Mouse (Mus musculus) ES-Bruce4 (cell line): ENCODE data around the gene Med16. TPM values are rescaled to one million over a fixed set of nuclear protein-coding genes. Genes with fewer than 3 reads are reported as not detected.
A peak's percentile ranks its signal among the peaks of the same experiment; 100 is the strongest.

Source experiments
- H3K27ac ChIP-seq: 2 replicates; pipeline ENCODE4 v1.5.1; 2012; ENCODE audit warnings: low read length, inconsistent platforms; ENCODE audit not compliant: insufficient read depth
- H3K27me3 ChIP-seq: 2 replicates; pipeline ENCODE4 v1.6.1; 2012; ENCODE audit warnings: mild to moderate bottlenecking, low read length, inconsistent platforms; ENCODE audit not compliant: control insufficient read depth, poor library complexity, insufficient read depth, severe bottlenecking
- H3K36me3 ChIP-seq: 2 replicates; pipeline ENCODE4 v1.6.1; 2012; ENCODE audit warnings: inconsistent platforms, mild to moderate bottlenecking, low read length, moderate library complexity; ENCODE audit not compliant: control insufficient read depth, poor library complexity, insufficient read depth, severe bottlenecking
- H3K4me1 ChIP-seq: one replicate; pipeline ENCODE4 v1.8.1; 2011; ENCODE audit warnings: low read length; ENCODE audit not compliant: control insufficient read depth, insufficient read depth
- H3K4me3 ChIP-seq: 2 replicates; pipeline ENCODE4 v1.5.1; 2011; ENCODE audit warnings: low read depth, mild to moderate bottlenecking, low read length
- H3K9ac ChIP-seq: 2 replicates; pipeline ENCODE4 v1.6.1; 2012; ENCODE audit warnings: low read depth, mild to moderate bottlenecking, inconsistent platforms; ENCODE audit not compliant: poor library complexity, severe bottlenecking
- H3K9me3 ChIP-seq: replicated peaks from 2 replicates; pipeline ENCODE4 v1.6.1; 2012; ENCODE audit warnings: mild to moderate bottlenecking, low read length, inconsistent platforms; ENCODE audit not compliant: control insufficient read depth, poor library complexity, insufficient read depth, severe bottlenecking
- CTCF ChIP-seq: IDR thresholded peaks from one replicate; pipeline ENCODE4 v1.8.1; 2011; ENCODE audit warnings: low read depth, low read length
- EP300 ChIP-seq: IDR thresholded peaks from 2 replicates; pipeline ENCODE4 v1.6.1; 2011; ENCODE audit warnings: low read depth, low read length; ENCODE audit not compliant: insufficient read depth
- POLR2A ChIP-seq: IDR thresholded peaks from one replicate; pipeline ENCODE4 v1.8.1; 2011; ENCODE audit warnings: low read length; ENCODE audit not compliant: insufficient read depth
- polyA plus RNA-seq: library from polyadenylated mRNA; stranded (reverse); fragments of >200 nt; gene quantifications from 2 replicates; pipeline ENCODE4 v1.2.4, GENCODE M21; 2011; ENCODE audit warnings: low read depth; ENCODE audit not compliant: missing spikeins, insufficient read depth, insufficient read length

Gene Med16
- polyA plus RNA-seq, 1 experiment = 17.5 TPM

DNA sequence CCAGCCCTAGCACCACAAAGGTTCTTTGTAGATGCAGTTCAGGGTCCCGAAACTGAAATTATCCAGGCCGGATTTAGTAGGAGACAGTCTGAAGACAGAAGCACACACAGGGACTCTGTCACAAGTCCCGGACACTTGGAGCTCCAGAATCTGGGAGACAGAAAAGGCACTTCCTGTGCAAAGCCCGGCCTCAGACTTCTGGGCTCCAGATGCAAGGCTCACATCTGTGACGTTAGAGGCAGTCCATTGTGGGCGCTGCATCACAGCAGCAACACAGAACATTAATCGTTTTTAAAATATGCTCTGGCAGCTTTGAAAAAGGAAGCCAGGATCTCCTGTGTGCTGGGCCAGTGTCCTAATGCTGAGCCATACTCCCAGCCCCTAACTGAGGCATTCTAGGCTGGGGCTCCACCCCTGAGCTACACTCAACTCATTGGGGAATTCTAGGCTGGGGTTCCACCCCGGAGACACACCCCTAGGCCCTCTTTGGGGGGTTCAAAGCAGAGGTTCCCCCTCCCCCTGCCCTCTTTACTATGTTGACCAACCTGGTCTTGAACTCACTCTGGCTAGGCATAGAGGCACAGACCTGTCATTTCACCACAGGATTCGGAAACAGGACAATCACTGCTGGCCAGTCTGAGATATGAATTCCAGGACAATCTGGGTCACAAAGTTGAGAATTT is 56.5 kb downstream of the Med16 start:
- TF ChIP-seq POLR2A (no peak), EP300 (no peak), CTCF (no peak)
- peak overlapping the region; percentile 70 for H3K9ac ChIP-seq
- H3K27ac ChIP-seq = peak overlapping the region; percentile 90
- H3K27me3 ChIP-seq = no peaks in the 10 kb centered on the region
- H3K4me1 ChIP-seq = peaks cover 9% of the 10 kb centered on the region
- H3K4me3 ChIP-seq = peak overlapping the region; percentile 76
- peaks cover 10% of the 10 kb centered on the region for H3K36me3 ChIP-seq
- H3K9me3 ChIP-seq = no peaks in the 10 kb centered on the region

- peak overlapping the region; percentile 70 for H3K9ac ChIP-seq
- H3K36me3 ChIP-seq = peaks cover 4% of the 10 kb centered on the region
- no peaks in the 10 kb centered on the region for H3K9me3 ChIP-seq
- TF ChIP-seq EP300 = no peak
- TF ChIP-seq POLR2A = no peak
- TF ChIP-seq CTCF = no peak
- H3K4me1 ChIP-seq = peaks cover 7% of the 10 kb centered on the region
- peak overlapping the region; percentile 90 for H3K27ac ChIP-seq
- peak overlapping the region; percentile 76 for H3K4me3 ChIP-seq
- no peaks in the 10 kb centered on the region for H3K27me3 ChIP-seq
These were observed 57.1 kb downstream of the Med16 start for GRCm38 (mm10) chr10:79851653-79852052.

GRCm38 (mm10) chr10:79849941-79850628 is 58.6 kb downstream of the Med16 start:
- Histone ChIP-seq H3K9ac (no peak overlapping the region), H3K9me3 (no peaks in the 10 kb centered on the region), H3K27me3 (no peaks in the 10 kb centered on the region), H3K36me3 (no peaks in the 10 kb centered on the region), H3K4me3 (no peak overlapping the region), H3K4me1 (peaks cover 7% of the 10 kb centered on the region), H3K27ac (no peak overlapping the region)
- TF ChIP-seq EP300 (no peak), POLR2A (no peak), CTCF (no peak)

- no peak overlapping the region for H3K27ac ChIP-seq
- no peaks in the 10 kb centered on the region for H3K9me3 ChIP-seq
- no peaks in the 10 kb centered on the region for H3K36me3 ChIP-seq
- H3K9ac ChIP-seq = no peak overlapping the region
- H3K4me1 ChIP-seq = peaks cover 14% of the 10 kb centered on the region
- TF ChIP-seq POLR2A (no peak), CTCF (no peak), EP300 (no peak)
- no peak overlapping the region for H3K4me3 ChIP-seq
- no peaks in the 10 kb centered on the region for H3K27me3 ChIP-seq
These were observed 62.2 kb downstream of the Med16 start for GRCm38 (mm10) chr10:79846553-79846952.

Other genes starting within 250 kb of the Med16 start
- gene Madcam1, start 244.4 kb downstream of the Med16 start, polyA plus RNA-seq = 1.9 and 2.6 TPM in 2 replicates
- gene Tpgs1, start 239.6 kb downstream of the Med16 start, polyA plus RNA-seq = 11.3 and 14.5 TPM in 2 replicates
- gene Cdc34, start 226.7 kb downstream of the Med16 start, polyA plus RNA-seq = 299 and 319 TPM in 2 replicates
- 2.8 and 3.6 TPM in 2 replicates for gene Gzmm, start 219.9 kb downstream of the Med16 start, polyA plus RNA-seq
- gene Bsg, start 204.4 kb downstream of the Med16 start, polyA plus RNA-seq = 445 and 449 TPM in 2 replicates
- 7.3 and 8.4 TPM in 2 replicates for gene Hcn2, start 192.3 kb downstream of the Med16 start, polyA plus RNA-seq
- gene Polrmt, start 162.3 kb downstream of the Med16 start, polyA plus RNA-seq = 21.9 and 23.0 TPM in 2 replicates
- gene Fgf22, start 153.8 kb downstream of the Med16 start, polyA plus RNA-seq = 1.0 and 1.2 TPM in 2 replicates
- 49.6 and 61.5 TPM in 2 replicates for gene Rnf126, start 142.0 kb downstream of the Med16 start, polyA plus RNA-seq
- gene Fstl3, start 131.7 kb downstream of the Med16 start, polyA plus RNA-seq = 7.7 TPM in 2 replicates
- gene Prss57, start 118.0 kb downstream of the Med16 start, polyA plus RNA-seq = not detected in 2 replicates
- gene Palm, start 115.4 kb downstream of the Med16 start, polyA plus RNA-seq = 53.3 and 53.7 TPM in 2 replicates
- gene Misp, start 87.9 kb downstream of the Med16 start, polyA plus RNA-seq = 4.0 and 6.4 TPM in 2 replicates
- gene Ptbp1, start 54.5 kb downstream of the Med16 start, polyA plus RNA-seq = 628 and 695 TPM in 2 replicates
- gene Prtn3, start 34.4 kb downstream of the Med16 start, polyA plus RNA-seq = 8.7 and 13.1 TPM in 2 replicates
- 6.4 and 8.3 TPM in 2 replicates for gene Plppr3, start 34.3 kb downstream of the Med16 start, polyA plus RNA-seq
- gene Elane, start 22.7 kb downstream of the Med16 start, polyA plus RNA-seq = not detected in 2 replicates
- not detected in 2 replicates for gene Cfd, start 18.1 kb downstream of the Med16 start, polyA plus RNA-seq
- not detected in 2 replicates for gene Gm26602, start 1.9 kb upstream of the Med16 start, polyA plus RNA-seq
- gene Kiss1r, start 8.0 kb upstream of the Med16 start, polyA plus RNA-seq = 0.25 and 1.2 TPM in 2 replicates
- 49.4 and 56.5 TPM in 2 replicates for gene R3hdm4, start 12.3 kb upstream of the Med16 start, polyA plus RNA-seq
- 31.1 and 36.5 TPM in 2 replicates for gene Arid3a, start 18.1 kb upstream of the Med16 start, polyA plus RNA-seq
- gene Wdr18, start 51.2 kb upstream of the Med16 start, polyA plus RNA-seq = 47.6 and 55.3 TPM in 2 replicates
- not detected in 2 replicates for gene Grin3b, start 61.8 kb upstream of the Med16 start, polyA plus RNA-seq
- 54.6 and 61.1 TPM in 2 replicates for gene Tmem259, start 75.4 kb upstream of the Med16 start, polyA plus RNA-seq
- 156 and 164 TPM in 2 replicates for gene Cnn2, start 79.7 kb upstream of the Med16 start, polyA plus RNA-seq
- 10.6 and 11.0 TPM in 2 replicates for gene Abca7, start 87.6 kb upstream of the Med16 start, polyA plus RNA-seq
- gene Arhgap45, start 107.7 kb upstream of the Med16 start, polyA plus RNA-seq = 6.5 and 6.9 TPM in 2 replicates
- gene Polr2e, start 130.9 kb upstream of the Med16 start, polyA plus RNA-seq = 176 and 180 TPM in 2 replicates
- gene Gpx4, start 138.2 kb upstream of the Med16 start, polyA plus RNA-seq = 479 and 507 TPM in 2 replicates
- 36.1 and 37.3 TPM in 2 replicates for gene Sbno2, start 196.6 kb upstream of the Med16 start, polyA plus RNA-seq
- 70.3 and 91.6 TPM in 2 replicates for gene Stk11, start 206.9 kb upstream of the Med16 start, polyA plus RNA-seq
- gene Atp5d, start 229.7 kb upstream of the Med16 start, polyA plus RNA-seq = 242 and 255 TPM in 2 replicates
- 29.8 and 33.4 TPM in 2 replicates for gene Cbarp, start 231.9 kb upstream of the Med16 start, polyA plus RNA-seq
- gene Midn, start 239.3 kb upstream of the Med16 start, polyA plus RNA-seq = 67.4 and 73.2 TPM in 2 replicates